Mouse (Mus musculus): ENCODE data around the gene Spen.
A peak's percentile ranks its signal among the peaks of the same experiment; 100 is the strongest.

The Spen gene

GRCm38 (mm10) chr4:141455526-141455925 is 82.9 kb downstream of the Spen start:
- peak; percentile 52 for DNase-seq (ENCODE audit: extremely low read depth, low read depth, low spot score)

- DNase-seq (ENCODE audit: extremely low read depth, low read depth, low spot score), result no peak
Measured at GRCm38 (mm10) chr4:141454581-141455350, 83.6 kb downstream of the Spen start.

- no peak for DNase-seq (ENCODE audit: extremely low read depth, low read depth, low spot score)
Measured at GRCm38 (mm10) chr4:141451916-141452450, 86.4 kb downstream of the Spen start.

GRCm38 (mm10) chr4:141451251-141451650 is 87.1 kb downstream of the Spen start:
- no peak for DNase-seq (ENCODE audit: extremely low read depth, low read depth, low spot score)

GRCm38 (mm10) chr4:141446211-141446610 is 92.2 kb downstream of the Spen start:
- no peak for DNase-seq (ENCODE audit: extremely low read depth, low read depth, low spot score)

GRCm38 (mm10) chr4:141445328-141445720 is 93.1 kb downstream of the Spen start:
- DNase-seq (ENCODE audit: extremely low read depth, low read depth, low spot score), result no peak

- no peak for DNase-seq (ENCODE audit: extremely low read depth, low read depth, low spot score)
Measured at GRCm38 (mm10) chr4:141444451-141445327, 93.7 kb downstream of the Spen start, which contains the start of gene Zbtb17. Gene Zbtb17 (plus strand): TSS chr4:141444654.

GRCm38 (mm10) chr4:141443641-141444429 is 94.6 kb downstream of the Spen start:
- DNase-seq (ENCODE audit: extremely low read depth, low read depth, low spot score), result no peak

GRCm38 (mm10) chr4:141440877-141441276 is 97.5 kb downstream of the Spen start:
- DNase-seq (ENCODE audit: extremely low read depth, low read depth, low spot score), result no peak

GRCm38 (mm10) chr4:141439083-141439803 is 99.2 kb downstream of the Spen start:
- no peak for DNase-seq (ENCODE audit: extremely low read depth, low read depth, low spot score)

- no peak for DNase-seq (ENCODE audit: extremely low read depth, low read depth, low spot score)
Measured at GRCm38 (mm10) chr4:141435974-141436373, 102.4 kb downstream of the Spen start, which contains the start of gene Srarp. Gene Srarp (minus strand): TSS chr4:141436105.

- DNase-seq (ENCODE audit: extremely low read depth, low read depth, low spot score), result no peak
Measured at GRCm38 (mm10) chr4:141433191-141433590, 105.2 kb downstream of the Spen start.

- DNase-seq (ENCODE audit: extremely low read depth, low read depth, low spot score), result no peak
Measured at GRCm38 (mm10) chr4:141432666-141433065, 105.7 kb downstream of the Spen start.

GRCm38 (mm10) chr4:141430997-141431396 is 107.4 kb downstream of the Spen start:
- no peak for DNase-seq (ENCODE audit: extremely low read depth, low read depth, low spot score)

- no peak for DNase-seq (ENCODE audit: extremely low read depth, low read depth, low spot score)
Measured at GRCm38 (mm10) chr4:141429847-141430246, 108.5 kb downstream of the Spen start.

GRCm38 (mm10) chr4:141429381-141429780 is 109.0 kb downstream of the Spen start:
- DNase-seq (ENCODE audit: extremely low read depth, low read depth, low spot score), result no peak

GRCm38 (mm10) chr4:141427921-141428320 is 110.5 kb downstream of the Spen start:
- no peak for DNase-seq (ENCODE audit: extremely low read depth, low read depth, low spot score)

GRCm38 (mm10) chr4:141426796-141427745 is 111.3 kb downstream of the Spen start:
- DNase-seq (ENCODE audit: extremely low read depth, low read depth, low spot score), result no peak
